Mouse (Mus musculus): ENCODE results near the gene Sipa1l3.

- TF ChIP-seq TCF3 (IDR thresholded peaks at IDR 0.05; ENCODE audit: insufficient read length, low read depth) (no peak), POLR2A (IDR thresholded peaks at IDR 0.05; ENCODE audit: insufficient read length, low read depth) (no peak), CEBPB (IDR thresholded peaks at IDR 0.05; ENCODE audit: insufficient read depth, poor library complexity, severe bottlenecking) (no peak)
Measured at GRCm38 (mm10) chr7:29397486-29397885, 121.0 kb downstream of the Sipa1l3 start.
